Mouse (Mus musculus) forebrain, embryonic 10.5 days (tissue): ENCODE results near the gene Mptx2. TPM values are rescaled to one million over a fixed set of nuclear protein-coding genes. Genes with fewer than 3 reads are reported as not detected.
"Not testable (repeated sequence)": the region's sequence is repeated elsewhere in the genome, so short reads cannot be mapped to it uniquely, and the experiment has no call there.

Experiments
- DNase-seq: peaks from one replicate; pipeline ENCODE4 v3.0.0-alpha.2; 2017; ENCODE audit warnings: low spot score; ENCODE audit errors: extremely low spot score
- H3K27ac ChIP-seq: fragments of 300-500 bp; sonication (generic); 2 replicates; pipeline ENCODE4 v1.5.1; 2016; ENCODE audit warnings: mild to moderate bottlenecking
- H3K27me3 ChIP-seq: fragments of 300-500 bp; sonication (generic); 2 replicates; pipeline ENCODE4 v1.6.1; 2016; ENCODE audit warnings: mild to moderate bottlenecking; ENCODE audit not compliant: poor library complexity, severe bottlenecking
- H3K36me3 ChIP-seq: fragments of 300-500 bp; sonication (generic); replicated peaks from 2 replicates; pipeline ENCODE4 v1.6.1; 2016; ENCODE audit warnings: mild to moderate bottlenecking, moderate library complexity
- H3K4me1 ChIP-seq: fragments of 300-500 bp; sonication (generic); 2 replicates; pipeline ENCODE4 v1.6.1; 2016
- H3K4me3 ChIP-seq: fragments of 300-500 bp; sonication (generic); 2 replicates; pipeline ENCODE4 v1.5.1; 2016; ENCODE audit warnings: mild to moderate bottlenecking, moderate library complexity
- H3K9me3 ChIP-seq: fragments of 300-500 bp; sonication (generic); 2 replicates; pipeline ENCODE4 v1.6.1; 2016; ENCODE audit warnings: mild to moderate bottlenecking, moderate library complexity
- WGBS: fragments of 180-500 bp; shearing (Covaris S2); methylation state at CpG from one replicate; pipeline ENCODE4 v1.1.7; 2016; 5-methylcytosine and 5-hydroxymethylcytosine counted together
- polyA plus RNA-seq: library from polyadenylated mRNA; unstranded; fragments of >200 nt; fragmentation: Nextera tagmentation; extraction: Ambion mirVana; gene quantifications from 2 replicates; pipeline ENCODE4 v1.2.1, GENCODE M21; 2016

Gene Mptx2
- polyA plus RNA-seq, 1 experiment from 2014 or later = not detected

DNA sequence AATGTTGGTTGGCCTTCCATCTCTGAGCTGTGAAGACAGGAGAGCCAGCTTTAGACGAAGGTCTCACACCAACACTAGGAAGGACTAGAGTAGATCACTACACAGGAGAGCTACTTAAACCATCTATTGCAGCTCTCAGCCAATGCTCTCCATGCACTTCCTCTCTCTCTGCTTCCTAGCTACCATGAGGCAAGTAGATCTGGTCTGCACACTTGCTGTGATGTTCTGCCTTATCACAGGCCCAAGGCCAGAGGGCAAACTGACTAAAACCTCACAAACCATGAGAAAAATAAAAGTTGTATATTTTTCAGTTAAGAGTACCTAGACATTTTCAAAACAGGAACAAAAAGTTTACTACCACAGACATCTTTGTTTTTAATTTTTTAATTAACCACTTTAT lies 40.6 kb downstream of the Mptx2 start:
- not testable (repeated sequence) for H3K4me3 ChIP-seq, H3K4me1 ChIP-seq, H3K27me3 ChIP-seq, DNase-seq, H3K9me3 ChIP-seq, H3K27ac ChIP-seq, H3K36me3 ChIP-seq
- WGBS = 86% methylated on average over 1 of the region's 1 CpGs

DNA sequence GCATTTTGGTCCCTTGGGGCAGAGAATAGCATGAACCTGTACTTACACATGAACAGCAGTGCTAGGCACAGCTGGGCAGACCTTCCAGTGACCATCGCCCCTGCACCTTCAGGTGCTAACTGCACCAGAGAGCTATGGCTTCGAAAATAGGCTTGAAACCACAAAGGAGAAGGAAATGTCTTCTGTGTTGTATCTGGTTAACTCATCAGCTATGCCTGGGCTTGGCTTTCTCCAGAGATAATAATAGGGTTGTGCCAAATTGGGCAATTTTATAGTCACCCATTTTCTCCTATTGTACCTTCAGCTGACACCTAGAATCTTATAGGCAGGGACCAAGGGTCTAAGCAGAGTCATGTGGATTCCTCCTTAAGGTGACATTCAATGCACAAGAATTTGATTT lies 50.5 kb downstream of the Mptx2 start, which contains the start of gene Fcer1a:
TSS of gene Fcer1a (minus strand) at position 134 of the 400 bp plus-strand sequence.
- Histone ChIP-seq H3K4me1 (no peaks in the 10 kb centered on the region), H3K27ac (no peak within 1 kb of the TSS), H3K27me3 (no peaks in the 10 kb centered on the region), H3K9me3 (no peaks in the 10 kb centered on the region), H3K36me3 (no peaks in the 10 kb centered on the region), H3K4me3 (no peak within 1 kb of the TSS)
- no peak for DNase-seq
- WGBS = 88% methylated on average over 2 of the region's 2 CpGs

Other genes starting within 250 kb of the Mptx2 start
- not detected in 2 replicates for gene Olfr1408, start 140.4 kb downstream of the Mptx2 start, polyA plus RNA-seq
- not detected in 2 replicates for gene Olfr1406, start 87.1 kb downstream of the Mptx2 start, polyA plus RNA-seq
- not detected in 2 replicates for gene Olfr218, start 80.0 kb downstream of the Mptx2 start, polyA plus RNA-seq
- not detected in 2 replicates for gene Olfr1404, start 65.4 kb downstream of the Mptx2 start, polyA plus RNA-seq
- gene Fcer1a, start 50.6 kb downstream of the Mptx2 start, polyA plus RNA-seq = not detected in 2 replicates
- gene Olfr418, start 11.8 kb downstream of the Mptx2 start, polyA plus RNA-seq = not detected in 2 replicates
- 0.95 and 1.1 TPM in 2 replicates for gene Ackr1, start 56.0 kb upstream of the Mptx2 start, polyA plus RNA-seq
- 4.8 and 6.4 TPM in 2 replicates for gene Aim2, start 73.1 kb upstream of the Mptx2 start, polyA plus RNA-seq
- gene Cadm3, start 89.9 kb upstream of the Mptx2 start, polyA plus RNA-seq = 1.6 and 1.9 TPM in 2 replicates
- gene Ifi206, start 213.3 kb upstream of the Mptx2 start, polyA plus RNA-seq = not detected in 2 replicates